Mouse (Mus musculus) gastrocnemius, adult 2 months (tissue): Measurements from ENCODE around the gene Phf23. TPM values are rescaled to one million over a fixed set of nuclear protein-coding genes. Genes with fewer than 3 reads are reported as not detected.

Source experiments
- DNase-seq: peaks from one replicate; pipeline ENCODE4 v3.0.0; 2022
- H3K27ac ChIP-seq: fragments of 200-600 bp; 2 replicates; pipeline ENCODE4 v1.8.1; 2022; ENCODE audit warnings: mild to moderate bottlenecking
- H3K4me3 ChIP-seq: fragments of 200-600 bp; 2 replicates; pipeline ENCODE4 v1.8.1; 2022; ENCODE audit warnings: mild to moderate bottlenecking, moderate library complexity
- CTCF ChIP-seq: fragments of 200-600 bp; IDR thresholded peaks from 2 replicates; pipeline ENCODE4 v1.8.1; 2022; ENCODE audit warnings: antibody characterized with exemption, mild to moderate bottlenecking, moderate library complexity
- intact Hi-C: fragments of 180-260 bp; cut with DNase I; formaldehyde crosslinking; loops from one replicate; pipeline ENCODE4 v1.15.1; 2025
- microRNA-seq: library from miRNA; unstranded; fragments of <30 nt; microRNA quantifications from one replicate; pipeline ENCODE4 v1.2.0, GENCODE M21; 2021
- total RNA-seq, 2 experiments: library from RNA; stranded (reverse); gene quantifications; 2 replicates each; pipeline ENCODE4 v1.2.3; 2021

The Phf23 gene
- total RNA-seq, 2 experiments from 2014 or later, result 19.2 to 21.8 TPM

DNA sequence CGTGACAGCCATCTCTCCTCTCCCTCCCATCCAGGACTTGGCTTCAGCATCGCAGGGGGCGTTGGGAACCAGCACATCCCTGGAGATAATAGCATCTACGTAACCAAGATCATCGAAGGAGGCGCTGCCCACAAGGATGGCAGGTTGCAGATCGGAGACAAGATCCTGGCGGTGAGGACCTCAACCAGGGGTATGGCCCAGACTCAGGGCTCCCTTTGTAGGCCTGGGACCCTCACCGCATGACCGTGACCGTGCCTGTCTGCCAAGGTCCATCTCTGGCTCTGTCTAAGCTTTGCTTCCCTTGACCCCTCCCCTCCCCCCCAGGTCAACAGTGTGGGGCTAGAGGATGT, 35.7 kb downstream of the Phf23 start:
- DNase-seq, result no peak
- no peak overlapping the region for H3K4me3 ChIP-seq
- no peak overlapping the region for H3K27ac ChIP-seq
- no peak for TF ChIP-seq CTCF
- intact Hi-C loops, result no loop called here

DNA sequence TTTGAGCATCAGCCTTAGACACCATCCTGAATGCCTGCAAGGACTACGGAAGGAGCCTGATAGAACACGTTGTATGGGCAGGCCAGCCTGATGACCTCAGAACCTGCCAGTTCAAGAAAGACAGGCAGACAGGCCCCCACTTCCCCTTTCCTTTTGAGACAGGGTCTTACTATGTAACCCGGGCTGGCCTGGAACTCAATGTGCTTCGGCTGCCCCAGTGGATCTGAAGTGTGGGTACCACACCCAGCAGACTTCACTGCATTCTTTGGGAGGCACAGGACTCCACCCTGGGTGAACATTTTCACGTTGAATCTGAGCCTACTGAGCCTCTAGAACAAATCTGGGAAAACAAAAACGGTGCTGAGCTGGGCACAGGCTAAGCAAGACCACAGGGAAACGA, 42.6 kb downstream of the Phf23 start:
- H3K4me3 ChIP-seq, result no peak overlapping the region
- intact Hi-C loops, result no loop called here
- no peak for DNase-seq
- no peak for TF ChIP-seq CTCF
- H3K27ac ChIP-seq, result peak overlapping the region; percentile 48; the same call in 1 of the 2 replicates

DNA sequence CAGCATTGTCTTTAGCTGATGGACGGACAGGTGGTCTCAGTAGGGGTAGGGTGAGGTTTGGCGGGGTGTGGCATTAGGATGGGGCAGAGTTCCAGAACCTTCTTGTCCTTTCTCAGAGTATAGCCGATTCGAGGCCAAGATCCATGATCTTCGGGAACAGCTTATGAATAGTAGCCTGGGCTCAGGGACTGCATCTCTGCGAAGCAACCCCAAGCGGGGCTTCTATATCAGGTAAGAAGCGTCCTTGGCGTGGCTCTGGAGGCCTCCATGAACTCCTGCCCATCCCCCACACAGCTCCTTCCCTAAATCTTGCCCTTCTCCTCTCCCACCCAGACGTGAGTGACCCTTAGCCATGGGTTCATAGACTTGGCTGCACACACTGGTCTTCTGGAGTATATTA, 44.1 kb downstream of the Phf23 start:
- DNase-seq, result no peak
- intact Hi-C loops, result no loop called here
- no peak overlapping the region for H3K27ac ChIP-seq
- no peak overlapping the region for H3K4me3 ChIP-seq
- TF ChIP-seq CTCF, result no peak

DNA sequence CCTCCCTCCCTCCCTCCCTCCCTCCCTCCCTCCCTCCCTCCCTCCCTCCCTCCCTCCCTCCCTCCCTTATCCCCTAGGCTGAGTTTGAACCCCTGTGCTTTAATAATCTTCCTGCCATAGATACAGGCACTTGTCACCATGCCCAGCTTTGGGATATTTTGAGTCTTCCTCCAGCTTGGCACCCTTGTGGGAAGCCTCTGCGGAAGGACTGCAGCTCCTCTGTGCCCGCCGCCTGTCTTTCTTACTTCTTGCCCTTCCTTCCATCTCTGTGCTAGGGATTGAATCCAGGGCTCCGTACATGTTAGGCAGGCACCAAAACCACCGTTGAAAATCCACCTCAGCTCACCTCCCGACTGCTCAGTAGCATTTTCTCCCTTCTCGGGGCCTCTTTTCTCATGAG, 44.6 kb downstream of the Phf23 start:
- intact Hi-C loops, result no loop called here
- no peak overlapping the region for H3K27ac ChIP-seq
- TF ChIP-seq CTCF, result no peak
- no peak for DNase-seq
- no peak overlapping the region for H3K4me3 ChIP-seq

DNA sequence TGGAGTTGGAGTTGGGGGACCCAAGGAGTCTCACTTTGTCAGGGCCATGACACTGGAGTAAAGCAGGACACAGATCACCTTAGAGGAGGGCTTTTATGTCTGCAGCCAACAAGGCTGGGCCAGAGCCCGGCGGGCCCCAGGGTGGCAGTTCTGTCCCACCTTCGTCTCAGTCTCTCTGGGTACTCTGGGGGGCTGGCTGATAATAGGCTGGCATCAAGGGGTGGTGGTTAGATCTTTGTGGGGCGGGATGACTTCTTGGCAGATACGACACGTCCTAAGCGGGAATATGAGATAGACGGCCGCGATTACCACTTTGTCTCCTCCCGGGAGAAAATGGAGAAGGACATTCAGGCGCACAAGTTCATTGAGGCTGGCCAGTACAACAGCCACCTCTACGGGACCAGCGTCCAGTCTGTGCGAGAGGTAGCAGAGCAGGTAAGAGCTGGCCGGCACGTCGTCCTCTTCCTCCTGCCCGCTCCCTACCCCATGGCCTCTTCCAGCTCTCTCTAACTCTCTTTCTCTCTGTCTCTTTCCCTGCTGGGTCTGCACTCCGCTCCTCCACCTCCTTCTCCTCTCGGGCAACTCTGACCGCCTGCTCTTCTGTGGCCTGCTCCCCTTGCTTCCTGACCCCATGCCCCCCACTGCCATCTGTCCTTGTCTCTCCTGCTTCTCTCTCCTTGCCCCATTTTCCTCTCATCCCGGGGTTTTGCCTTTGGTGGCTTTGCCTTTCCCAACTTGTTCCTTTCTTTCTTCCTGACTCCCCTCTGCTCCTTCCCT, 46.9 kb downstream of the Phf23 start:
- TF ChIP-seq CTCF, result no peak
- intact Hi-C loops, result no loop called here
- Histone ChIP-seq H3K4me3 (no peak overlapping the region), H3K27ac (no peak overlapping the region)
- DNase-seq, result no peak

DNA sequence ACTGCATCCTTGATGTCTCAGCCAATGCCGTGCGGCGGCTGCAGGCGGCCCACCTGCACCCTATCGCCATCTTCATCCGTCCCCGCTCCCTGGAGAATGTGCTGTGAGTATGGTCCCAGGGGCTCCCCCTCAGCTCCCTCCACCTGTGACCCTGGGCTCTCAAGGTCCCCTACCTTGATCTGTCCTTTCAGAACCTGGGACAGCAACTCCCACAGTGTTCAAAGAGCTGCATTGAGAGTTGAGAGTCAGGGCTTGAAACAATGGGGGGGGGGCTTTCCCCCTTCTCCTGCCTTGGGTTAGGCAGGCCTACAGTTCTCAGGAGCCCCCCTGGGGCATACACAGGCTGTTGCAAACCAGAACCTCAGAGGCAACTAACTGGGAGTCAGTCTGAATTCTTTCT, 48.1 kb downstream of the Phf23 start:
- Histone ChIP-seq H3K4me3 (no peak overlapping the region), H3K27ac (no peak overlapping the region)
- TF ChIP-seq CTCF, result no peak
- intact Hi-C loops, result no loop called here
- no peak for DNase-seq

DNA sequence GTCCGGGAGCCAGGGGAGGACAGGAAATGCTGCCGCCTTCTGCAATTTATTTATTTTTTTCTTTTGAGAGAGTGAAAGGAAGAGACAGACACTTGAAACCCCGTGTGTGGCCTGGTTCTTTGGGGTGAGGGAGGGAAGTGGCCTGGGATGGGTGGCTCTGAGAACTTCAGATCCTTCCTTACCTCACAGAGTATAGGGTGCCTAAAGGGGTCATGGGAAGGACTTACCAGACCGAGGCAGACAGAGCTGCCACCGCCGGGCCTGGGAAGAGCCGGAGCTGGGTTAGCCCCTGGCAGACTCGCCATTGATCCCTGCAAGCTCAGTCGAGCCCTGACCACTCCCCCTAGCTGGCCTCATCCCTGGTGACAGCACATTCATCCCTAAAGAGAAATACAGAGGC, 49.9 kb downstream of the Phf23 start:
- intact Hi-C loops, result no loop called here
- no peak overlapping the region for H3K27ac ChIP-seq
- no peak for DNase-seq
- H3K4me3 ChIP-seq, result no peak overlapping the region
- TF ChIP-seq CTCF, result no peak

DNA sequence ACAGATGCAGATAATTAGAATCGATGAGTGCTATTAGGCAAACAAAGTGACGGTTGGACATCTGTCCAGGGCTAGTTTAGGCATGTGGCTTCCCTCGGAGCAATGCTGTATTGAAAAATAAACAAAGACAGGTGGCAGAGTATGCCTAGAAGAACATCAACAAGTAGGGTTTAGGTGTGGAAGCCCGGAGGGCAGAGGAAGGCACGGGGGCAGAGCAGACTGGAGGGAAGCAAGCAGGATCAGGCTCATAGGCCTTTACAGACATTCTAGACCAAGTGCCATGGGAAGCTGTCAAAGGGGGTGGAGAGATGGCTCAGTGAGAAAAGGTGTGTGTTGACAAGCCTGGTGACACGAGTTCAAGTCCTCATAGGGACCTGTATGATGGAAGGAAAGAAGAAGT, 53.8 kb downstream of the Phf23 start:
- DNase-seq, result no peak
- TF ChIP-seq CTCF, result no peak
- H3K4me3 ChIP-seq, result no peak overlapping the region

More for the DNA sequence above, 53.8 kb downstream of the Phf23 start:
- H3K27ac ChIP-seq, result no peak overlapping the region
- intact Hi-C loops, result no loop called here

Small RNAs within 50 kb of the gene (microRNA-seq; reads per million reads assigned to microRNA genes)
- gene Gm44349 (not detected), gene Mir324 (661 reads per million, percentile 71 among the genes with 10 or more reads in this experiment)

Other genes with a start within 250 kb of the Phf23 start
- gene Polr2a, start 237.1 kb upstream of the Phf23 start, total RNA-seq, result 10 to 100 TPM; 26.9 to 35.4 TPM
- gene Slc35g3, start 233.8 kb upstream of the Phf23 start, total RNA-seq, result not detected
- gene Zbtb4, start 229.9 kb upstream of the Phf23 start, total RNA-seq, result 10 to 100 TPM; 29.3 to 35.9 TPM
- gene Chrnb1, start 199.8 kb upstream of the Phf23 start, total RNA-seq, result 10 to 100 TPM; 23.2 to 26.3 TPM
- 1 to 10 TPM; 3.9 to 4.7 TPM for gene Fgf11, start 193.9 kb upstream of the Phf23 start, total RNA-seq
- gene Tmem102, start 190.2 kb upstream of the Phf23 start, total RNA-seq, result under 1 TPM; 0.20 to 0.41 TPM
- gene Gm39566, start 180.5 kb upstream of the Phf23 start, total RNA-seq, result not detected
- gene Spem2, start 177.3 kb upstream of the Phf23 start, total RNA-seq, result not detected
- gene Spem1, start 173.6 kb upstream of the Phf23 start, total RNA-seq, result not detected
- 1 to 10 TPM; 2.3 to 2.7 TPM for gene Nlgn2, start 158.0 kb upstream of the Phf23 start, total RNA-seq
- 100 to 1,000 TPM; 144 to 165 TPM for gene Tmem256, start 157.3 kb upstream of the Phf23 start, total RNA-seq
- 10 to 100 TPM in 1 of 2 experiments, 1 to 10 TPM in 1; 9.6 to 13.0 TPM for gene Plscr3, start 149.4 kb upstream of the Phf23 start, total RNA-seq
- under 1 TPM in 1 of 2 experiments, not detected in 1; 0.11 TPM for gene Tnk1, start 137.0 kb upstream of the Phf23 start, total RNA-seq
- not detected for gene Tmem95, start 117.8 kb upstream of the Phf23 start, total RNA-seq
- 1 to 10 TPM; 1.3 to 1.7 TPM for gene Kctd11, start 114.4 kb upstream of the Phf23 start, total RNA-seq
- under 1 TPM in 1 of 2 experiments, not detected in 1; 0.08 TPM for gene Acap1, start 100.2 kb upstream of the Phf23 start, total RNA-seq
- under 1 TPM in 1 of 2 experiments, not detected in 1; 0.33 TPM for gene 2810408A11Rik, start 94.8 kb upstream of the Phf23 start, total RNA-seq
- 10 to 100 TPM; 25.2 to 33.5 TPM for gene Neurl4, start 94.7 kb upstream of the Phf23 start, total RNA-seq
- gene Gps2, start 81.9 kb upstream of the Phf23 start, total RNA-seq, result 10 to 100 TPM; 47.1 to 49.6 TPM
- gene Eif5a, start 73.8 kb upstream of the Phf23 start, total RNA-seq, result 100 to 1,000 TPM; 413 to 433 TPM
- 10 to 100 TPM in 1 of 2 experiments, 1 to 10 TPM in 1; 8.0 to 16.5 TPM for gene Ybx2, start 60.0 kb upstream of the Phf23 start, total RNA-seq
- 100 to 1,000 TPM; 494 to 503 TPM for gene Slc2a4, start 47.6 kb upstream of the Phf23 start, total RNA-seq
- not detected for gene Cldn7, start 31.0 kb upstream of the Phf23 start, total RNA-seq
- gene Ctdnep1, start 14.6 kb upstream of the Phf23 start, total RNA-seq, result 100 to 1,000 TPM; 217 to 261 TPM
- gene Elp5, start 13.3 kb upstream of the Phf23 start, total RNA-seq, result 10 to 100 TPM; 33.0 to 45.2 TPM
- 100 to 1,000 TPM; 194 to 232 TPM for gene Gabarap, start 4.6 kb upstream of the Phf23 start, total RNA-seq
- 1 to 10 TPM; 3.6 to 5.0 TPM for gene Dvl2, start 4.8 kb downstream of the Phf23 start, total RNA-seq
- gene Acadvl, start 19.6 kb downstream of the Phf23 start, total RNA-seq, result 100 to 1,000 TPM; 266 to 502 TPM
- gene Dlg4, start 21.2 kb downstream of the Phf23 start, total RNA-seq, result 1 to 10 TPM; 3.2 to 5.2 TPM
- not detected for gene Asgr1, start 58.3 kb downstream of the Phf23 start, total RNA-seq
- gene Asgr2, start 96.9 kb downstream of the Phf23 start, total RNA-seq, result under 1 TPM; 0.22 to 0.31 TPM
- gene Mgl2, start 134.6 kb downstream of the Phf23 start, total RNA-seq, result 1 to 10 TPM in 1 of 2 experiments, under 1 TPM in 1; 0.94 to 3.3 TPM
- 1 to 10 TPM; 2.1 to 2.7 TPM for gene Clec10a, start 160.4 kb downstream of the Phf23 start, total RNA-seq
- not detected for gene Slc16a11, start 217.0 kb downstream of the Phf23 start, total RNA-seq
- gene Slc16a13, start 225.3 kb downstream of the Phf23 start, total RNA-seq, result under 1 TPM; 0.28 to 0.67 TPM
- 1 to 10 TPM; 1.4 to 2.6 TPM for gene Bcl6b, start 234.0 kb downstream of the Phf23 start, total RNA-seq
- 10 to 100 TPM; 33.4 to 37.0 TPM for gene 0610010K14Rik, start 242.1 kb downstream of the Phf23 start, total RNA-seq
- 1 to 10 TPM; 3.7 to 4.4 TPM for gene Gm21988, start 244.1 kb downstream of the Phf23 start, total RNA-seq
- gene Rnasek, start 244.1 kb downstream of the Phf23 start, total RNA-seq, result 100 to 1,000 TPM; 109 to 117 TPM